Mouse (Mus musculus): ENCODE measurements around the gene Zfp385a. TPM values are rescaled to one million over a fixed set of nuclear protein-coding genes. Genes with fewer than 3 reads are reported as not detected.

The Zfp385a gene
- polyA plus RNA-seq, 1 experiment from 2014 or later: 3.6 TPM

DNA sequence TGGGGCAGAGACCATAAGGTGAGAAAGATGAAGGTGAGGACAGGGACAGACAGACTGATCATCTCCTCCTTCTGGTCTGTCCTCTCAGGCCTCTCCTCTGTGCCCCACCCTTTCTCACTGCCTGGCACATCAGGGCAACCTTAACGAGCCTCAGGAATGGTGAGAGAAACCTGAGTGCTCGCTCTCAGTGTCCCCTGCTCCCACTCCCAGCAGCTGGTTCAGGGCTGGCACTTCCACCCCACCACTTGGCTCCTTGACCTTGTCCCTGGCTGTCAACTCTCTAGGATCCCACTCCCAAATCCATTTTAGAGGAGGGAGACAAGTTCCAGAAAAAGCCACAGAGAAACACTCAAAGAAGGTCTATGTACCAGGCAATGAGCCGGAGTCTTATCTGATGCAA lies 4.9 kb downstream of the Zfp385a start:
- H3K9me3 ChIP-seq (ENCODE audit: control insufficient read depth, low read length): no peaks in the 10 kb centered on the region
- WGBS: 64% methylated on average over 3 of the region's 3 CpGs
- no peak overlapping the region for H3K9ac ChIP-seq (ENCODE audit: low read depth, low read length)
- H3K27ac ChIP-seq (ENCODE audit: low read length): no peak overlapping the region
- H3K4me1 ChIP-seq (ENCODE audit: control insufficient read depth, insufficient read depth, low read length): peaks cover 6% of the 10 kb centered on the region; the same call in 1 of the 2 replicates
- H3K27me3 ChIP-seq (replicated peaks; ENCODE audit: control insufficient read depth, insufficient read depth, low read length): peaks cover 16% of the 10 kb centered on the region
- no peak overlapping the region for H3K4me3 ChIP-seq (ENCODE audit: low read length)
- no peak overlapping the region for H3K4me2 ChIP-seq (ENCODE audit: low read depth, low read length)
- H3K36me3 ChIP-seq (ENCODE audit: control insufficient read depth, insufficient read depth, low read length): no peaks in the 10 kb centered on the region
- ATAC-seq: no peak

DNA sequence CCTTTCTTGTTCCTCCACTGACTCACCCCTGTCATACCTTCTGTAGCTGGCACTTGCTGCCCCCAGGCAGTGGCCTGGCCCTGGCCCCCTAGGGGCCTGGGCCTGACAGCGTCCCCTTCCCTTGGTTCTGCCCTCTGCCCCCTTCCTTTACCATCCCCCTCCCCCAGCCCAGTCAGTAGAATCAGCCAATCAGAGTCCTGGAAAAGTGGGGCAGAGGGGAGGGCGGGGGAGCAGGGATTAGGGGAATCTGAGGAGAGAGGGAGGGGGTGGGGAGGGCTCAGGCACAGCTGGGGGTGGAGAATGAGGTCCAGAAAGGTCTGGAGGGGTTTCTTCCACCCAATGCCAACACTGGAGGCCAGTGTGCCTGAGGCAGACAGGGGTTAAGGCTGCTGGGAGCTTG lies 5.7 kb downstream of the Zfp385a start:
- no peak for ATAC-seq
- H3K4me1 ChIP-seq (ENCODE audit: control insufficient read depth, insufficient read depth, low read length): peaks cover 2% of the 10 kb centered on the region; the same call in 1 of the 2 replicates
- H3K36me3 ChIP-seq (ENCODE audit: control insufficient read depth, insufficient read depth, low read length): no peaks in the 10 kb centered on the region
- no peak overlapping the region for H3K27ac ChIP-seq (ENCODE audit: low read length)
- 18% methylated on average over 2 of the region's 2 CpGs for WGBS
- peaks cover 12% of the 10 kb centered on the region for H3K27me3 ChIP-seq (replicated peaks; ENCODE audit: control insufficient read depth, insufficient read depth, low read length)
- no peak overlapping the region for H3K9ac ChIP-seq (ENCODE audit: low read depth, low read length)
- no peak overlapping the region for H3K4me3 ChIP-seq (ENCODE audit: low read length)
- no peaks in the 10 kb centered on the region for H3K9me3 ChIP-seq (ENCODE audit: control insufficient read depth, low read length)
- H3K4me2 ChIP-seq (ENCODE audit: low read depth, low read length): no peak overlapping the region

DNA sequence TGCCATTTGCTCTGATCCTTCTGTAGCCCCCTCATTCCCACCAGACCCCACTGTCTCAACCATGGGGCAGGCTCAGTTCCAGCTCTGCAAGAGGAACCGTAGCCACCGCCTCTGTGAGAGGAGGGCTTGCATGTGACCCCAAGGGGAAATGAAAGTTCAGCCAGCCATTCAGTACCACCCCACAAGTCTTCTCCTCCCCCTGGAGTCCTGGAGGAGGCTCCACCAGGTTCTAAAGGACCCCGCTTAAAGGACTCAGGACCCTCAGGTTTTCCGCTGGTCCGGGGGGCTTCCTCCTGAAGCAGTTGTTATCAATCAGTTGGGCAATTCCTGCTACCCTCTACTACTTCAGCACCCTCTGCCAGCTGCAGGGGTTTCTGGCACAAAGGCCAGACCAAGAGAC lies 6.2 kb downstream of the Zfp385a start:
- no peak for ATAC-seq

GRCm38 (mm10) chr15:103333081-103333615 lies 6.7 kb downstream of the Zfp385a start:
- H3K4me2 ChIP-seq (ENCODE audit: low read depth, low read length): no peak overlapping the region
- WGBS: 68% methylated on average over 5 of the region's 5 CpGs
- no peak overlapping the region for H3K4me3 ChIP-seq (ENCODE audit: low read length)
- peaks cover 3% of the 10 kb centered on the region; the same call in 1 of the 2 replicates for H3K27me3 ChIP-seq (replicated peaks; ENCODE audit: control insufficient read depth, insufficient read depth, low read length)
- no peaks in the 10 kb centered on the region for H3K36me3 ChIP-seq (ENCODE audit: control insufficient read depth, insufficient read depth, low read length)
- H3K9me3 ChIP-seq (ENCODE audit: control insufficient read depth, low read length): no peaks in the 10 kb centered on the region
- no peak for ATAC-seq
- no peak overlapping the region for H3K9ac ChIP-seq (ENCODE audit: low read depth, low read length)
- H3K4me1 ChIP-seq (ENCODE audit: control insufficient read depth, insufficient read depth, low read length): no peaks in the 10 kb centered on the region
- H3K27ac ChIP-seq (ENCODE audit: low read length): no peak overlapping the region

More for the DNA sequence above, 6.2 kb downstream of the Zfp385a start:
- no peak overlapping the region for H3K4me3 ChIP-seq (ENCODE audit: low read length)
- no peaks in the 10 kb centered on the region for H3K36me3 ChIP-seq (ENCODE audit: control insufficient read depth, insufficient read depth, low read length)
- H3K9ac ChIP-seq (ENCODE audit: low read depth, low read length): no peak overlapping the region
- no peaks in the 10 kb centered on the region for H3K9me3 ChIP-seq (ENCODE audit: control insufficient read depth, low read length)
- H3K4me2 ChIP-seq (ENCODE audit: low read depth, low read length): no peak overlapping the region
- H3K27ac ChIP-seq (ENCODE audit: low read length): no peak overlapping the region
- WGBS: 71% methylated on average over 5 of the region's 5 CpGs
- peaks cover 8% of the 10 kb centered on the region; the same call in 1 of the 2 replicates for H3K27me3 ChIP-seq (replicated peaks; ENCODE audit: control insufficient read depth, insufficient read depth, low read length)
- H3K4me1 ChIP-seq (ENCODE audit: control insufficient read depth, insufficient read depth, low read length): no peaks in the 10 kb centered on the region

GRCm38 (mm10) chr15:103323455-103324247 lies 16.2 kb downstream of the Zfp385a start:
- Histone ChIP-seq H3K4me2 (ENCODE audit: low read depth, low read length) (peak overlapping the region; percentile 85), H3K4me1 (ENCODE audit: control insufficient read depth, insufficient read depth, low read length) (peaks cover 15% of the 10 kb centered on the region), H3K9me3 (ENCODE audit: control insufficient read depth, low read length) (no peaks in the 10 kb centered on the region), H3K27ac (ENCODE audit: low read length) (peak overlapping the region; percentile 70), H3K36me3 (ENCODE audit: control insufficient read depth, insufficient read depth, low read length) (no peaks in the 10 kb centered on the region), H3K4me3 (ENCODE audit: low read length) (peak overlapping the region; percentile 69), H3K27me3 (replicated peaks; ENCODE audit: control insufficient read depth, insufficient read depth, low read length) (no peaks in the 10 kb centered on the region), H3K9ac (ENCODE audit: low read depth, low read length) (peak overlapping the region; percentile 78)
- WGBS: 1% methylated on average over 39 of the region's 40 CpGs
- peak; percentile 98 for ATAC-seq

DNA sequence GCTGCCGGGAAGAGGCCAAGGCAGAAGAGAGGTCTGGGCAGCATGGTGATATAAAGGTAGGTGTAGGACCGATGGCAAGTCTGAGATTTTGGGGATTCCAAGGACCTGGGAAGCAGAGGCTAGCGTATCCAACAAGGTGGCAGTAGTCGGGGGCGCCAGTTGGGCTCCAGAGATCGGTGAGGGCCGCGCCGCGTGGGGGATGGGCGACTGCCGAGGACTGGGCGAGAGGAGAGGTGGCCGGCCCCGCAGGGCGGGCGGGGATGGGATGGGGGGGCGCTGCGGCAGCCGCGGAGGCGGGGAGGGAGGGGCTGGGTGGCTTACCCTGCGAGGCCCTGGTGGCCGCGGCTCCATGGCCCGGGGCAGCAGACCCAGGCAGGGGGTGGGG lies 16.8 kb downstream of the Zfp385a start:
- Histone ChIP-seq H3K9me3 (ENCODE audit: control insufficient read depth, low read length) (no peaks in the 10 kb centered on the region), H3K4me3 (ENCODE audit: low read length) (peak overlapping the region; percentile 69), H3K4me1 (ENCODE audit: control insufficient read depth, insufficient read depth, low read length) (peaks cover 19% of the 10 kb centered on the region), H3K36me3 (ENCODE audit: control insufficient read depth, insufficient read depth, low read length) (no peaks in the 10 kb centered on the region), H3K27ac (ENCODE audit: low read length) (no peak overlapping the region), H3K9ac (ENCODE audit: low read depth, low read length) (peak overlapping the region; percentile 78), H3K4me2 (ENCODE audit: low read depth, low read length) (peak overlapping the region; percentile 85), H3K27me3 (replicated peaks; ENCODE audit: control insufficient read depth, insufficient read depth, low read length) (no peaks in the 10 kb centered on the region)
- WGBS: under 1% methylated on average over 21 of the region's 26 CpGs
- peak; percentile 69 for ATAC-seq

GRCm38 (mm10) chr15:103322396-103322795 lies 17.5 kb downstream of the Zfp385a start:
- no peak for ATAC-seq
- Histone ChIP-seq H3K9ac (ENCODE audit: low read depth, low read length) (peak overlapping the region; percentile 78), H3K27ac (ENCODE audit: low read length) (no peak overlapping the region), H3K4me1 (ENCODE audit: control insufficient read depth, insufficient read depth, low read length) (peaks cover 21% of the 10 kb centered on the region), H3K4me3 (ENCODE audit: low read length) (peak overlapping the region; percentile 69), H3K4me2 (ENCODE audit: low read depth, low read length) (peak overlapping the region; percentile 85), H3K27me3 (replicated peaks; ENCODE audit: control insufficient read depth, insufficient read depth, low read length) (no peaks in the 10 kb centered on the region), H3K9me3 (ENCODE audit: control insufficient read depth, low read length) (no peaks in the 10 kb centered on the region), H3K36me3 (ENCODE audit: control insufficient read depth, insufficient read depth, low read length) (no peaks in the 10 kb centered on the region)
- WGBS: 42% methylated on average over 4 of the region's 4 CpGs

DNA sequence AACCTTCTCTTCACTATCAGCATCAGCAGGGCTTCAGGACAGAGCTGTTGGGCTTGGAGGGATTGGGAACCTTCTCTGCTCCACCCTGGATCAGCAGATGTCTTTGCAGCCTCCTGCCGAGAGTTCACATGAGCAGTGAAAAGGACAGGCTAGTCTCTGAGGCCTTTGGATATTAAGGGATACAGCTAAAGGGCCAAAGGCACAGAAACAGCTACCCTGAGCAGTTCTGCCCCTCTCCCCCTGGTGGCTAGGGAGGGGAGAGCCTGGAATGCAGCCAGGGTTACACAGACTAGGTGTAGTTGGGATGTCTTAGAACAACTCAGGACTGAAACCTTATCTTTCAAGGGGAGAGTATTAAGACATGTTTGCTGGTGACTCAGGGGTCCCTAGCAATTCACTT lies 18.8 kb downstream of the Zfp385a start:
- H3K4me1 ChIP-seq (ENCODE audit: control insufficient read depth, insufficient read depth, low read length): peaks cover 21% of the 10 kb centered on the region

DNA sequence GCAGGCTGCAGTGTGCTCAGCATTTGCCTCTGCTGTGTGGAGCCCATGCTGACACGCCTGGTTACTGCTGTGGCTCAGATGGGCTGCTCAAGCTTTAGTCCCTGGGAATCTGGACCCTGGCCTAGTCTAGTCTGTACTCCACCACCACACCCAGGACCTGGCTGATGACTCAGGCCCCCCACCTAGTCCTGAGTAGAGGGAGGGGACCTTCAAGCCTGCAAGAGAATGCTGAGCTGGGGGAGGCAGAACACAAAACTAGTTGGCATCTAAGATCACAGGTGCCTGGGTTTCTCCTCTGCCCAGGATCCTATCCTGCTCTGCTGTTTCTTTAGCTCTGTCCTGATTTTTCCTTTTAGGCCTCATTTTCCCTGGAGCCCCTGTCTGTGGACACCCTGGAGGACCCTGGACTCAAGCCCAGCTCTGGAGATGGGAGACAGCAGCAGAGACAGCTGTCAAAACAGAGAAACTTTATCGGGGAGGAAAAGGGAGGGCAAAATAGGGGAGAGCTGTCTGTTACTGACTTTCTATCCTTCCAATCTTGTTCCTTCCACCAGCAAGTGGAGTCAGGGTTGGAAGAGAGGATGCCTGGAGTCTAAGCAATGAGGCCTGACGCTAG lies 21.6 kb downstream of the Zfp385a start:
- Histone ChIP-seq H3K4me3 (ENCODE audit: low read length) (no peak overlapping the region), H3K4me2 (ENCODE audit: low read depth, low read length) (no peak overlapping the region), H3K27ac (ENCODE audit: low read length) (no peak overlapping the region), H3K9ac (ENCODE audit: low read depth, low read length) (peak overlapping the region; percentile 39), H3K9me3 (ENCODE audit: control insufficient read depth, low read length) (no peaks in the 10 kb centered on the region), H3K36me3 (ENCODE audit: control insufficient read depth, insufficient read depth, low read length) (no peaks in the 10 kb centered on the region), H3K27me3 (replicated peaks; ENCODE audit: control insufficient read depth, insufficient read depth, low read length) (0 out of 2 replicates have a peak, but pooled peaks cover 3% of the 10 kb centered on the region), H3K4me1 (ENCODE audit: control insufficient read depth, insufficient read depth, low read length) (peaks cover 29% of the 10 kb centered on the region)
- 63% methylated on average over 3 of the region's 3 CpGs for WGBS
- no peak for ATAC-seq

More for the DNA sequence above, 18.8 kb downstream of the Zfp385a start:
- Histone ChIP-seq H3K4me2 (ENCODE audit: low read depth, low read length) (no peak overlapping the region), H3K9ac (ENCODE audit: low read depth, low read length) (no peak overlapping the region), H3K9me3 (ENCODE audit: control insufficient read depth, low read length) (no peaks in the 10 kb centered on the region), H3K36me3 (ENCODE audit: control insufficient read depth, insufficient read depth, low read length) (no peaks in the 10 kb centered on the region), H3K4me3 (ENCODE audit: low read length) (no peak overlapping the region), H3K27me3 (replicated peaks; ENCODE audit: control insufficient read depth, insufficient read depth, low read length) (no peaks in the 10 kb centered on the region), H3K27ac (ENCODE audit: low read length) (no peak overlapping the region)
- ATAC-seq: no peak
- 70% methylated on average over 1 of the region's 1 CpGs for WGBS
